Mouse (Mus musculus) liver, embryonic 13.5 days (tissue): ENCODE measurements around the gene Ank3. TPM values are rescaled to one million over a fixed set of nuclear protein-coding genes. Genes with fewer than 3 reads are reported as not detected.
"Not testable (repeated sequence)": the region's sequence is repeated elsewhere in the genome, so short reads cannot be mapped to it uniquely, and the experiment has no call there.

ENCODE experiments used
- ATAC-seq: fragments of 200-750 bp; cut with Nextera tagmentation; 2 replicates; pipeline ENCODE4 v1.8.0; 2017; ENCODE audit warnings: low read depth, mild to moderate bottlenecking, moderate number of reproducible peaks, moderate library complexity
- DNase-seq: peaks from one replicate; pipeline ENCODE4 v3.0.0; 2022
- H3K27ac ChIP-seq: fragments of 300-500 bp; sonication (generic); 2 replicates; pipeline ENCODE4 v1.5.1; 2015; ENCODE audit warnings: moderate library complexity, mild to moderate bottlenecking, inconsistent platforms
- H3K27me3 ChIP-seq: fragments of 300-500 bp; sonication (generic); 2 replicates; pipeline ENCODE4 v1.6.1; 2015; ENCODE audit warnings: mild to moderate bottlenecking, inconsistent platforms
- H3K36me3 ChIP-seq: fragments of 300-500 bp; sonication (generic); 2 replicates; pipeline ENCODE4 v1.6.1; 2015; ENCODE audit warnings: mild to moderate bottlenecking, inconsistent platforms
- H3K4me1 ChIP-seq: fragments of 300-500 bp; sonication (generic); replicated peaks from 2 replicates; pipeline ENCODE4 v1.6.1; 2015; ENCODE audit warnings: inconsistent platforms
- H3K4me2 ChIP-seq: fragments of 300-500 bp; sonication (generic); 2 replicates; pipeline ENCODE4 v1.6.1; 2015; ENCODE audit warnings: inconsistent platforms, mild to moderate bottlenecking, moderate library complexity
- H3K4me3 ChIP-seq: fragments of 300-500 bp; sonication (generic); replicated peaks from 2 replicates; pipeline ENCODE4 v1.5.1; 2015; ENCODE audit warnings: mild to moderate bottlenecking, inconsistent platforms
- H3K9ac ChIP-seq: fragments of 300-500 bp; sonication (generic); 2 replicates; pipeline ENCODE4 v1.6.1; 2015; ENCODE audit warnings: mild to moderate bottlenecking, inconsistent platforms
- H3K9me3 ChIP-seq: fragments of 300-500 bp; sonication (generic); replicated peaks from 2 replicates; pipeline ENCODE4 v1.6.1; 2016; ENCODE audit warnings: inconsistent platforms
- WGBS: fragments of 180-500 bp; shearing (Covaris S2); methylation state at CpG from one replicate; pipeline ENCODE4 v1.1.7; 2015; ENCODE audit not compliant: insufficient replicate concordance; 5-methylcytosine and 5-hydroxymethylcytosine counted together
- polyA plus RNA-seq: library from polyadenylated mRNA; unstranded; fragments of >200 nt; fragmentation: Nextera tagmentation; extraction: Ambion mirVana; gene quantifications from 2 replicates; pipeline ENCODE4 v1.2.1, GENCODE M21; 2015

Gene Ank3
- polyA plus RNA-seq, 1 experiment from 2014 or later = 5.6 TPM

DNA sequence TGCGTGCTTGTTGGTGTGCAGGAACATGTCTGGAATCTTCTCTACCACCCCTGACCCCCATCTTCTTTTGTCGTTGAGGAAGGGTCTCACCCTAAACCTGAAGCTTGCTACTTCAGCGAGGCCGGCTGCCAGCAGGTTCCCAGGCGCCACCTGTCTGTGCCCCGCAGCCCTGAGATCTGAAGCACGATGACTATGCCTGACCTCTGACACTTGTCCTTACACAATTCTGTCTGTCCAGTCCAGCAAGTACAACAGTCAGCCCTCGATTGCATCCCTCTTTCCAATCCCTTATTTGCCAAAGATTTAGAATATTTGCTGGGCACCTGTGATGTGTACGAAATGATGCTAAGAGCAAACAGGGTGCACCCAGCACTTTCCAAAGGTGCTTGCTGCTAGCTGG, 497.0 kb downstream of the Ank3 start:
- no peak overlapping the region for H3K27ac ChIP-seq
- H3K9ac ChIP-seq = no peak overlapping the region
- no peak overlapping the region for H3K4me3 ChIP-seq
- H3K27me3 ChIP-seq = no peaks in the 10 kb centered on the region
- H3K36me3 ChIP-seq = no peaks in the 10 kb centered on the region
- H3K4me2 ChIP-seq = no peak overlapping the region
- WGBS = 57% methylated on average over 9 of the region's 9 CpGs
- DNase-seq (no peak), ATAC-seq (peak; percentile 51; the same call in 1 of the 2 replicates)
- peaks cover 6% of the 10 kb centered on the region; the same call in 1 of the 2 replicates for H3K4me1 ChIP-seq
- no peaks in the 10 kb centered on the region for H3K9me3 ChIP-seq

DNA sequence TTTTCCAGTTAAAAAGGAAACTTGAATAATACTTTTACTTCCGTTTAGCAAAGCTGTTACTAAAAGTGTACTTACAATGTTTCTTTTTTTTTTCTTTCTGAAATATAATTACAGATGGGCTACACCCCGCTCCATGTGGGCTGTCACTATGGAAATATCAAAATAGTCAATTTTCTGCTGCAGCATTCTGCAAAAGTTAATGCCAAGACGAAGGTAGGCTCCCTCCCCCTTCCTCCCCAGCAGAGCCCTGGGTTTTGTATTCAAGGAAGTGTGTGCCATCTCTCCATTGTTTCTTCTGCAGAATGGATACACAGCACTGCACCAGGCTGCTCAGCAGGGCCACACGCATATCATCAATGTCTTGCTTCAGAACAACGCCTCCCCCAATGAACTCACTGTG, 499.4 kb downstream of the Ank3 start:
- peaks cover 13% of the 10 kb centered on the region for H3K4me1 ChIP-seq
- H3K9ac ChIP-seq = no peak overlapping the region
- ATAC-seq = no peak
- 57% methylated on average over 5 of the region's 5 CpGs for WGBS
- no peak overlapping the region for H3K4me2 ChIP-seq
- H3K36me3 ChIP-seq = no peaks in the 10 kb centered on the region
- no peak overlapping the region for H3K27ac ChIP-seq
- 0 out of 2 replicates have a peak, but pooled peaks cover 2% of the 10 kb centered on the region for H3K27me3 ChIP-seq
- no peaks in the 10 kb centered on the region for H3K9me3 ChIP-seq
- no peak overlapping the region for H3K4me3 ChIP-seq
- DNase-seq = no peak

DNA sequence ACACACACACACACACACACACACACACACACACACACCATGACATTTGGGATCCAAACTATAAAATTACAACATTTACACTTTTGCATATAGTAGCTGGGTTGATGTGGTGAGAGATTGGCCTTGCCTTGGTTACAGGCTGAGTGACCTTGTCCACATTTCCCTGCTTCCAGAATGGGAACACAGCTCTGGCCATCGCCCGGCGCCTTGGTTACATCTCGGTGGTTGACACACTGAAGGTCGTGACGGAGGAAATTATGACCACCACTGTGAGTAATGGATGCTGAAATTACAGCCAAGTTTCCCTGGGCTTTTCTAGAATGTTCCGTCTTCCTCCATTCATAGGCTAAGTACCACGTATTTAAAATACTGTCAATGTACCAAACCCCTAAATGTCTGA, 500.2 kb downstream of the Ank3 start:
- ATAC-seq = no peak
- H3K4me1 ChIP-seq = peaks cover 10% of the 10 kb centered on the region; the same call in 1 of the 2 replicates
- no peak overlapping the region for H3K4me2 ChIP-seq
- no peak overlapping the region for H3K27ac ChIP-seq
- DNase-seq = no peak
- 0 out of 2 replicates have a peak, but pooled peaks cover 2% of the 10 kb centered on the region for H3K27me3 ChIP-seq
- H3K36me3 ChIP-seq = no peaks in the 10 kb centered on the region
- no peak overlapping the region for H3K9ac ChIP-seq
- H3K9me3 ChIP-seq = no peaks in the 10 kb centered on the region
- H3K4me3 ChIP-seq = no peak overlapping the region
- WGBS = 84% methylated on average over 8 of the region's 8 CpGs

DNA sequence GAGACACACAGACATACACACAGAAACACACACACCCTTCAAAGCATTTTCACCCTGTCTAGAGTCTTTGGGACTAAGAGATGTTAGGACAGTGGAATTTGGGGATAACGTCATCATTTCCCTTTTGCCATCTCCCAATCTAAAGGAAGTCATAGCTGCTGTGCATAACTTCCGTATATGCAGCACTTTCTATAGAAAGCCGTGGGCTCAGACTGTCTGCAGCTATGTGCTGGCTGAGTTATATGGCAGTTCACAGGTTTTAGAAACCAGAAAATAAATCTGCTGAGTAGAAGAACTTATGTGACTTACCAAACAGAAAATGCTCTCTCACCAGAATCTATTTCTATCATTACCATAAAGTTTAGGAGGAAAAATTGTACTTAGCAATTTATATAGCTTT, 501.2 kb downstream of the Ank3 start:
- no peak overlapping the region; the same call in 1 of the 2 replicates for H3K27ac ChIP-seq
- H3K4me2 ChIP-seq = no peak overlapping the region
- WGBS = 58% methylated on average over 3 of the region's 3 CpGs
- no peak for ATAC-seq
- H3K9me3 ChIP-seq = no peaks in the 10 kb centered on the region
- 0 out of 2 replicates have a peak, but pooled peaks cover 2% of the 10 kb centered on the region for H3K27me3 ChIP-seq
- H3K4me3 ChIP-seq = no peak overlapping the region
- H3K36me3 ChIP-seq = no peaks in the 10 kb centered on the region
- no peak for DNase-seq
- peaks cover 18% of the 10 kb centered on the region for H3K4me1 ChIP-seq
- no peak overlapping the region for H3K9ac ChIP-seq

DNA sequence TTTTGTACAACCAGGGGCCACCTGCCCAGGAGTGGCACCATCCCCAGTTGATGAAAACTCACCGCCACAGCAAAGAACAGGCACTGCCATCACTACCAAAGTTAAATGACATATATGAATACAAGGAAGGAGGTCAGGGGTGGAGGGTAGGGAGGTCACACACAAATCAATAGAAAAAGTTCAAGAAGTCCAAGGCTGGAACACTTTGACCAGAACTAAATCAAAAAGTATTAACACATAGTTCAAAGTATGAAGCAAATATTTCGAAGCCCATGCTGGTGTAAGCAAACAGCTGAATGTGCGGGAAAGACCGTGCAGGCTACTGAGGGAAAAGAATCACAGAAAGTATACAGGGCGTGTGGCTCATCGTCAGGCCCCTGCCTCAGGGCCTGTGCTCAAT, 503.5 kb downstream of the Ank3 start:
- DNase-seq (no peak), ATAC-seq (no peak)
- 76% methylated on average over 6 of the region's 6 CpGs for WGBS
- no peak overlapping the region for H3K4me2 ChIP-seq
- no peak overlapping the region for H3K9ac ChIP-seq
- 0 out of 2 replicates have a peak, but pooled peaks cover 2% of the 10 kb centered on the region for H3K27me3 ChIP-seq
- no peak overlapping the region for H3K27ac ChIP-seq
- H3K36me3 ChIP-seq = no peaks in the 10 kb centered on the region
- no peaks in the 10 kb centered on the region for H3K9me3 ChIP-seq
- no peak overlapping the region for H3K4me3 ChIP-seq
- peaks cover 21% of the 10 kb centered on the region for H3K4me1 ChIP-seq

DNA sequence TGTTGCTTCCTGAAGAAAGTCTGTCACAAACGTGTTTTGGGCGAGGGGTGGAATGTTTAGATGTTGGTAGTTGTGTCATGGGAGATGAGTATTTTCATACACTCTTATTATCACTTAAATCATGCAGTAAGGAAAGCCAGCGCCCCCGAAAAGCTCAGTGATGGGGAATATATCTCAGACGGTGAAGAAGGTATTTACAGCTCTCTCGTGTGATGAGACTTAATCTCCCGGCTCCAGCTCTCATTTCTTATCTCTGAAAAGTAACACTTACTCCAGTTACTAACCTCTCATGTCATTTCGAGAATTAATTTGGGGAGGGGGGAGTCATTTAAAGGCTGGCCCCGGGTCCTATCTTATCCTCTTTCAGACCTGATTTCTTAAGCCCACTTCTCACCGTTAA, 505.7 kb downstream of the Ank3 start:
- Histone ChIP-seq H3K9ac (no peak overlapping the region), H3K27me3 (0 out of 2 replicates have a peak, but pooled peaks cover 2% of the 10 kb centered on the region), H3K4me3 (no peak overlapping the region), H3K27ac (no peak overlapping the region), H3K9me3 (no peaks in the 10 kb centered on the region), H3K4me1 (peaks cover 44% of the 10 kb centered on the region), H3K36me3 (no peaks in the 10 kb centered on the region), H3K4me2 (peak overlapping the region; percentile 26; the same call in 1 of the 2 replicates)
- 20% methylated on average over 10 of the region's 10 CpGs for whole genome bisulfite sequencing
- DNase-seq = peak; percentile 63
- ATAC-seq = no peak

DNA sequence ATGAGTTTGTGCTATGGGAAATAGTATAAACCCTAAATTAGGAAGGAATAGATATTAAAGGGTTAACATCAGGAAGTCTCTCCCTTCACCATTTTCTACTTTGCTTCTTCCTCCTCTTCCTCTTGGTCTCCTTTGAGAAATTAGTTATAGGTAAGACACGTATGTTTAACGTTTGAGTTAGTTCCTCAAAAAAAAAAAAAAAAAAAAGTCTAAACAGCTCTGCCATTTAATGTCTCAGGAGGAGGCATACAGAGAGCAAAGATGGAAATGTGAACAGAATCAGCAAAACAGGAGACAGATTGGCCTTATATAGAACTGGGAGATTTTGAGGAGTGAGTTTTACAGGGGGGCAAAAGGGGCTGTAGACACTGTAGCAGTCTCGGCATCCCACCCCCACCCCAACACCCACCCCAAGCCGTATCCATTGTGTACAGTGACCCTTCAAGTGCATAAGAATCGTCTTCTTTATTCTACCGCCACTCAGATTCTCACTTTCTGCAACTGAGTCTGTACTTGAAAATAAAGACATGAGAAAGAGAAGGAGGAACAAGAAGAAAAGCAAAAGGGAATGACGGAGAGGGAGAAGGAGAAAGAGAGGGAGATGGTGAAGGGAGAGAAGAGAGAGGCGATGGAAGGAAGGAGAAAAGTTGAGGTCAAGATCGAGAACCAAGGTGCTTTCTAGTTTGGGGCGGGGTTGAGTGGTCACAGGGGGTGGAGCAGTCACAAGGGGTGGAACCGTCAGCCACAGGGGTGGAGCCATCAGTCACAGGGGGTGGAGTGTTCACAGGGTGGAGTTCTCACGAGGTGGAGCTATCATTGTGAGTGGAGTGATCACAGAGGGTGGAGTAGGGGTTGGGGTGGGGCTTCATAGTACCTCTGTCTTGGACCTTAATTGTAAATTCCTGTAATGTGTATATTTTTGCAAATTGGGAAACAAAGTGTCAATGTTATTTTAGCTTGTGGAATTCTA, 509.5 kb downstream of the Ank3 start:
- no peaks in the 10 kb centered on the region for H3K36me3 ChIP-seq
- peak; percentile 75 for DNase-seq

DNA sequence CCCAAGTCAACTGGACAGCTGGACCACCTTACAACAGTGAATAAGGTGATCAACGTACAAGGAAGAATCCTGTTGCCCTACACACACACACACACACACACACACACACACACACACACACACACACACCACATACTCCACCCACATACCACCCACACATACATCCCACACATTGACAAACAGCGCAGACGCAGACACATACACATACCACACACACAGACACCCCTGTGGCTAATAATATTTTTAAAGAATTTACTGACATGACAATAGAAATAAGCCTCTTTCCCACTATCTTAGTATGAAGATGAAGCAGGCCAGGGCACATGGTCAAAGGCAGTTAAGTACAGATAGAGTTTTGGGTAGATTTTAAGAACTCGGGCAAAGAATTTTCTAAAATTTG, 511.3 kb downstream of the Ank3 start:
- 53% methylated on average over 4 of the region's 4 CpGs for WGBS
- H3K9ac ChIP-seq = peak overlapping the region; percentile 73
- no peak for DNase-seq
- peaks cover 55% of the 10 kb centered on the region for H3K4me1 ChIP-seq
- no peaks in the 10 kb centered on the region for H3K36me3 ChIP-seq
- no peaks in the 10 kb centered on the region for H3K9me3 ChIP-seq
- H3K4me3 ChIP-seq = peak overlapping the region; percentile 32
- ATAC-seq = peak; percentile 30
- no peaks in the 10 kb centered on the region for H3K27me3 ChIP-seq
- H3K4me2 ChIP-seq = peak overlapping the region; percentile 67
- peak overlapping the region; percentile 98 for H3K27ac ChIP-seq

More for the DNA sequence above, 509.5 kb downstream of the Ank3 start:
- Histone ChIP-seq H3K4me1 (peaks cover 64% of the 10 kb centered on the region), H3K9me3 (no peaks in the 10 kb centered on the region), H3K4me3 (peak overlapping the region; percentile 19; the same call in 1 of the 2 replicates), H3K4me2 (peak overlapping the region; percentile 67), H3K27ac (peak overlapping the region; percentile 98), H3K27me3 (no peaks in the 10 kb centered on the region), H3K9ac (no peak overlapping the region; the same call in 1 of the 2 replicates)
- peak; percentile 97 for ATAC-seq
- WGBS = 39% methylated on average over 12 of the region's 12 CpGs

DNA sequence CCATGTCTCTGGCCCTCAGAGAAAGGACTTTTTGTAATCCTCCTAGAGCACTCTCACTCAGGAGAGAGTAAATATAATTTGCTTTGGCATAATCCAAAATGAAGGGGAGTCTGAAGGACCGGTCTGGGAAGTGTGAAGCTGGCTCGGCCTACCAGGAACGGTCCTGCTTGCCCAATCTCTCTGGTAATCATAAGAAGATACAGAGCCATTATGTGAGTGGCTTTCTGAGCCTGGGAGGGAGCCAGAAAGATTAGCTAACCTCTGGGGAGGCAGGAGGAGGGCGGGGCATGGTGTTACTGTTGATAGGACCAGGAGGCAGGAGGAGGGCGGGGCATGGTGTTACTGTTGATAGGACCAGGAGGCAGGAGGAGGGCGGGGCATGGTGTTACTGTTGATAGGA, 511.7 kb downstream of the Ank3 start:
- not testable (repeated sequence) for H3K36me3 ChIP-seq, H3K9me3 ChIP-seq, H3K27me3 ChIP-seq
- Histone ChIP-seq H3K9ac (peak overlapping the region; percentile 73), H3K27ac (peak overlapping the region; percentile 98), H3K4me2 (peak overlapping the region; percentile 67), H3K4me1 (peaks cover 54% of the 10 kb centered on the region), H3K4me3 (peak overlapping the region; percentile 32)
- ATAC-seq (peak; percentile 79), DNase-seq (peak; percentile 88)
- WGBS = 4% methylated on average over 5 of the region's 6 CpGs

DNA sequence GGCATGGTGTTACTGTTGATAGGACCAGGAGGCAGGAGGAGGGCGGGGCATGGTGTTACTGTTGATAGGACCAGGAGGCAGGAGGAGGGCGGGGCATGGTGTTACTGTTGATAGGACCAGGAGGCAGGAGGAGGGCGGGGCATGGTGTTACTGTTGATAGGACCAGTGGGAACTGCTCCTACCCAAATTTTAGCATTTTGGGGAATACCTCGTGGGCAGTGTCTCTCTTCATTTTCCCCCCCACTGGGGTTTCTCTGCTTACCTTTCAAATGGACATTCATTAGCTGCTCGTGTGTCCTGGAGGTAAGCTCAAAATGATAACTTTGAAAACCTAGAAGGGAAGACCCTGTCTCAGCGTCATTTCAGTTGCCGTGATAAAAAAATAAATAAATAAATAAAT, 512.2 kb downstream of the Ank3 start:
- peak overlapping the region; percentile 70 for H3K27ac ChIP-seq
- peak overlapping the region; percentile 31; the same call in 1 of the 2 replicates for H3K4me3 ChIP-seq
- DNase-seq, H3K9me3 ChIP-seq, ATAC-seq, H3K27me3 ChIP-seq, H3K36me3 ChIP-seq: not testable (repeated sequence)
- H3K4me1 ChIP-seq = peaks cover 54% of the 10 kb centered on the region
- H3K4me2 ChIP-seq = peak overlapping the region; percentile 63
- peak overlapping the region; percentile 61; the same call in 1 of the 2 replicates for H3K9ac ChIP-seq
- WGBS = 26% methylated on average over 6 of the region's 7 CpGs

DNA sequence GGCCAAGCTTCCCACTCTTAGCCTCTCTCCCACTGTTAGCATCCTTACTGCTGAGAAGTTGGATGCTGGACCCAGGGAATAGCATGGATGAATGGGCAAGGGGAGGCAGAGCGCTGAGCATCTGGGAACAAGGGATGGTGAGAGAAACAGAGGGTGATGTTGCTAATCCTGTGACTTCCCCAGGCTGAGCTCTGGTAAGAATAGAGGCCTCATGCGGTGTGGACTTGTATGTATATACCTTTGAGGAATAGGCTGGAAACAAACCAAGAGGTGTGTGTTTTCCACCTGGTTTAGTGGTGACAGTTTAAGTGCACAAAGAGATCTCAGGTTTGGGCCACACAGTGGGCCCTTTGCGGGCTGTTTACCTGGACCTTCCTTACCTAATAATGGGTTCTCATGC, 517.0 kb downstream of the Ank3 start:
- 61% methylated on average over 3 of the region's 3 CpGs for WGBS
- Histone ChIP-seq H3K4me1 (peaks cover 17% of the 10 kb centered on the region), H3K9ac (no peak overlapping the region), H3K4me2 (no peak overlapping the region), H3K36me3 (no peaks in the 10 kb centered on the region), H3K27ac (no peak overlapping the region), H3K27me3 (peaks cover 15% of the 10 kb centered on the region), H3K4me3 (no peak overlapping the region), H3K9me3 (no peaks in the 10 kb centered on the region)
- ATAC-seq (no peak), DNase-seq (no peak)
